Mouse (Mus musculus) liver, adult (tissue): ENCODE data around the gene Lrp1.

Source experiments
- GATA4 ChIP-seq: IDR thresholded peaks from 2 replicates; pipeline ENCODE4 v1.6.1; 2014; ENCODE audit warnings: mild to moderate bottlenecking, low read length; ENCODE audit not compliant: insufficient replicate concordance

Lrp1 gene

GRCm38 (mm10) chr10:127661291-127661914 is 40.5 kb upstream of the Lrp1 start:
- no peak for TF ChIP-seq GATA4

- no peak for TF ChIP-seq GATA4
Measured at GRCm38 (mm10) chr10:127659551-127659950, 38.6 kb upstream of the Lrp1 start.

- TF ChIP-seq GATA4: no peak
Measured at GRCm38 (mm10) chr10:127658076-127658475, 37.1 kb upstream of the Lrp1 start.

- TF ChIP-seq GATA4: no peak
Measured at GRCm38 (mm10) chr10:127654970-127655579, 34.1 kb upstream of the Lrp1 start.

GRCm38 (mm10) chr10:127652906-127653638 is 32.1 kb upstream of the Lrp1 start:
- no peak for TF ChIP-seq GATA4

- no peak for TF ChIP-seq GATA4
Measured at GRCm38 (mm10) chr10:127645791-127646190, 24.8 kb upstream of the Lrp1 start.

- TF ChIP-seq GATA4: no peak
Measured at GRCm38 (mm10) chr10:127643553-127644238, 22.7 kb upstream of the Lrp1 start.

GRCm38 (mm10) chr10:127642772-127643552 is 22.0 kb upstream of the Lrp1 start, which contains the start of gene Stat6:
TSS of gene Stat6 (plus strand) at chr10:127642986.
- TF ChIP-seq GATA4: no peak

- peak; percentile 66 for TF ChIP-seq GATA4
Measured at GRCm38 (mm10) chr10:127641861-127642771, 21.2 kb upstream of the Lrp1 start.

- no peak for TF ChIP-seq GATA4
Measured at GRCm38 (mm10) chr10:127640421-127640820, 19.5 kb upstream of the Lrp1 start.

GRCm38 (mm10) chr10:127632668-127633271 is 11.8 kb upstream of the Lrp1 start:
- TF ChIP-seq GATA4: peak; percentile 62; the same call in 1 of the 2 replicates

GRCm38 (mm10) chr10:127631261-127632214 is 10.6 kb upstream of the Lrp1 start:
- no peak for TF ChIP-seq GATA4

- TF ChIP-seq GATA4: no peak
Measured at GRCm38 (mm10) chr10:127626433-127626832, 5.5 kb upstream of the Lrp1 start.
